Mouse (Mus musculus) C2C12 (cell line): Measurements from ENCODE around the gene Nap1l5.

Source experiments
- CEBPB ChIP-seq: IDR thresholded peaks from one replicate; pipeline ENCODE4 v1.6.1; 2011; ENCODE audit warnings: low read depth, mild to moderate bottlenecking, control low read depth, moderate library complexity
- CTCF ChIP-seq: IDR thresholded peaks from one replicate; pipeline ENCODE4 v1.5.1; 2011; ENCODE audit not compliant: control insufficient read depth, insufficient read depth, insufficient read length
- FOSL1 ChIP-seq: IDR thresholded peaks from one replicate; pipeline ENCODE4 v1.8.0; 2011; ENCODE audit warnings: mild to moderate bottlenecking, low read length; ENCODE audit not compliant: poor library complexity, insufficient read depth, severe bottlenecking
- MAX ChIP-seq: IDR thresholded peaks from one replicate; pipeline ENCODE4 v1.6.1; 2011; ENCODE audit warnings: mild to moderate bottlenecking, control low read depth
- MYOD1 ChIP-seq: IDR thresholded peaks from one replicate; pipeline ENCODE4 v1.6.1; 2011; ENCODE audit warnings: low read depth; ENCODE audit not compliant: control insufficient read depth, insufficient read length

DNA sequence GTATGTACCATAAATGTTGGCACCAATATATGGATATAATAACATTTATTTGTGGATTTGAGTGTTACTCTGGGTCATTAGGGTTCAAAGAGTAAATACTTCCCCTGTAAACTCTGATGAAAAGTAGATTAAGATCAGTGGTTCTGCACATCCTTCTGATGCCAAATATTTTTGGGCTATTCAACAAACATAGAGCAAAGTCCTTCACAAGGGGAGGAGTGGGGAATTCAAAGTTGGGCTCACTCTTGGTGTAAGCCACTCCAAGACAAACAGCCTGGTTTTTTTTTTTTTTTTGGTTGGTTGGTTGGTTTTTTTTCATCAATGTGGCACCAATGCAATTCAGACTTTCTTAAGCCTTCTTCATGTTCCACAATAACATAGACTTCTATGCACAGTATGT, 30.9 kb upstream of the Nap1l5 start:
- TF ChIP-seq CTCF (no peak), MYOD1 (no peak), MAX (no peak), FOSL1 (no peak), CEBPB (no peak)
